Mouse (Mus musculus): ENCODE measurements around the gene Hoxd8. TPM values are rescaled to one million over a fixed set of nuclear protein-coding genes. Genes with fewer than 3 reads are reported as not detected.

The Hoxd8 gene
- total RNA-seq, 2 experiments from 2014 or later, result 39.3 to 49.0 TPM

DNA sequence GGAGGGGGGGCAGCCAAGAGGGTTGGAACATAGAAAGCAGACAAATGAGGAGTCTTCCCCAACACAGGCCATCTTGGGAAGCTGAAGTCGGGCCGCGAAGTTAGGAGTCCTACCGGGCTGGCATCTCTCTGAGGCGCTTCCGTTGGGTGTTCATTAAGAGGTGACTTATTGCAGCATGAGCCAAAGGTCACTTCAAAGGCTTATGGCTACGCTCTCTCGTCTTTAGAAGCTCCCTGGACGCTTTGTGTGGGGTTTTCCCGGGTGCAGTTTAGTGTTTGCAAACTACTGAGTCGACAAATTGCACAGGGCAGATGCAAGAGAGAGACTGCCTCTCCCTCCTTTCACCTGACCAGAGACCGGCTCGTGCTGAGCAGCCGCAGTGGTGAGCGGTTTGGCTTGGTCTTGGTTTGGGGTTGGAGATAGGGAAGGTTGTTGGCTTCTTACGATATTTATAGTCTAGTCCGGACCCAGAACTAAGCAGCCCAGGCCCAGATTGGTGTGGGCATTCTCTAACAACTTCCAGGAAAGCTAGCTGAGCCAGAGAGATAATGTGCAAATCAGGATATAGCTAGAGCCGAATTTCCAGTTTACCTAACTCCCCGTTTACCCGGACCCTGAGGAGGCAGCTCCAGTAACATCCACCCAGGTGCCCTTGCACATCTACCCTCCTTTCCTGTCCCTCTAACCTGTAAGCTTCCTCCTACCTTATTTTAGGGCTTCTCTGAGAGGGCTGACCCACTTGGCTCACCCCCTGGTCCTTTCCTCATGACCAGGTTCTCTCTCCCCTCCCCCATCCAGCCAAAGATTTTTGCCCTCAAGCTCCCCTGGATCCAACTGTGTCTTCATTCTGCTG lies 34.4 kb downstream of the Hoxd8 start:
- H3K27ac ChIP-seq, result no peak overlapping the region
- intact Hi-C loops (cut with DNase I), result no loop called here
- no peak overlapping the region for H3K4me3 ChIP-seq
- no peak for TF ChIP-seq CTCF (IDR thresholded peaks at IDR 0.05)
- DNase-seq, result no peak

DNA sequence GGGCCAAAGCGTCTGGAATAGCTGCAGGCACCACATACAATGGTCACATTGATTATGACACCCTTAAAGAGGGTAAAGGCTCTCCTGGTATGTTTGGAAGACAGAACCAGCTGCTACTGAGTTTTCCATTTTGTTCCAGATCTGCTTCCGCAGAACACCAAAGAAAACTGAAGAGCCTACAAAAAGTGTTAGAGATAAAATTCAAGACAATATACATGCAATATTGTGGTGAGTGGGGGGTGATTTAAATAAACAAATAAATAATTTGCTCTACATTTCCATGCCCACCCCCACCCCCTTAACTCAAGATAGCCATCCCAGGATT lies 35.0 kb downstream of the Hoxd8 start:
- intact Hi-C loops (cut with DNase I), result no loop called here
- Histone ChIP-seq H3K4me3 (no peak overlapping the region), H3K27ac (no peak overlapping the region)
- no peak for DNase-seq
- TF ChIP-seq CTCF (IDR thresholded peaks at IDR 0.05), result no peak

DNA sequence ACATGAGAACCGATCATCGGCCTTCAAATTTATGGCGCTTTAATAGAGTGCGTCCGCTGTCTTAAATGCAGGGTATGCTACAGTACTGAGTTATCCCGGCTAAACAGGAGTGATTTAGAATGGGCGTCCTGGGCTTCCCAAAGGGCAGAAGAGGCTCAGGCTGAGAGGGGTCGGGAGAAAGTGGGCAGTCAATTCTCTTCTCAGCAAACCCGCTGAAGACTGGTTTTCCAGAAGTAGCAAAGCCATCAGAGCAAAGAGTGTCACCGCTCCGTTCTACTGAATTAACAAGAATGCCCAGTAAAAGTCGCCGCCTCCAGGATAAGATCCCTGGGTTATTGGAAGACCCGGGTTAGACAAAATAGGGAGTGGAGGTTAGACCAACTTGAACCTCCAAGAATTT lies 35.5 kb downstream of the Hoxd8 start:
- no peak for DNase-seq
- no peak overlapping the region; the same call in 1 of the 2 replicates for H3K27ac ChIP-seq
- intact Hi-C loops (cut with DNase I), result no loop called here
- TF ChIP-seq CTCF (IDR thresholded peaks at IDR 0.05), result no peak
- peak overlapping the region; percentile 68 for H3K4me3 ChIP-seq

DNA sequence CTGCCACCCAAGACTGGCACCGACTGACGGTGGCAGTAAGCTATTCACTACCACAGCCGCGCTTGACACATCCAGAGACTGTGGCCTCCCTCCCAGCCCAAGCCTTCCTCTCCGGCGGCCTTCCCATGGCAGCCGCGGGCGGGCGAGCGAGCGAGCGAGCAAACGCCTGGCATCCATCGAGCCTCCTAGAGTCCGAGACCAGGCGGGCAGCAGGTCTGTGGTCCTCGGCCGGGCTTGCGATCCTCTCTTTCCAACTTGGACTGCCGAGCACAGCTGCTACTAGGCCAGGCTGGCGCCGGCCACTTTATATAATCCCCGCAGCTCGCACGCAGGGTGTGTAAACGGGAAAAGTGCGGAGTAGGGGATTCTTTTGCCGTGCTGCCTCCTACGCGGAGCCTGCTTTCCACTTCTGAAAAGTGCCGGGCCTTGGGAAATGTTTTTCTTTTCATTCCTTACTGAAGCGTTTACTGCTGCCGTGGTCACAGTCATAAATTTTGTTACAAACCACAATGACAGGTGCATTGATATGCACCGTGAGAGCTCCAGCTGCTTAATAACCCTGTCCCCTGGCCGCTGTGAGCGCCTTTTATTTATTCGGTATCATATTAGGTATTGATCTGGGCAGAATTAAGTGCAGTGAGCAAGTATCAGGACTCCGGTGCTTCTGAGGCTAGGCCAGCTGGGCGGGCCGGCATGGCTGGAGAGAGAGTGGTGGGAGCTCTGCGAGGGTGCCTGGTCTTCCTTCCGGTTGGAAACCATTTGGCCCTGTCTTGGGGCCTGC lies 36.1 kb downstream of the Hoxd8 start:
- DNase-seq, result peak; percentile 56
- Histone ChIP-seq H3K27ac (peak overlapping the region; percentile 38; the same call in 1 of the 2 replicates), H3K4me3 (peak overlapping the region; percentile 68)
- intact Hi-C loops (cut with DNase I), result no loop called here
- no peak for TF ChIP-seq CTCF (IDR thresholded peaks at IDR 0.05)

DNA sequence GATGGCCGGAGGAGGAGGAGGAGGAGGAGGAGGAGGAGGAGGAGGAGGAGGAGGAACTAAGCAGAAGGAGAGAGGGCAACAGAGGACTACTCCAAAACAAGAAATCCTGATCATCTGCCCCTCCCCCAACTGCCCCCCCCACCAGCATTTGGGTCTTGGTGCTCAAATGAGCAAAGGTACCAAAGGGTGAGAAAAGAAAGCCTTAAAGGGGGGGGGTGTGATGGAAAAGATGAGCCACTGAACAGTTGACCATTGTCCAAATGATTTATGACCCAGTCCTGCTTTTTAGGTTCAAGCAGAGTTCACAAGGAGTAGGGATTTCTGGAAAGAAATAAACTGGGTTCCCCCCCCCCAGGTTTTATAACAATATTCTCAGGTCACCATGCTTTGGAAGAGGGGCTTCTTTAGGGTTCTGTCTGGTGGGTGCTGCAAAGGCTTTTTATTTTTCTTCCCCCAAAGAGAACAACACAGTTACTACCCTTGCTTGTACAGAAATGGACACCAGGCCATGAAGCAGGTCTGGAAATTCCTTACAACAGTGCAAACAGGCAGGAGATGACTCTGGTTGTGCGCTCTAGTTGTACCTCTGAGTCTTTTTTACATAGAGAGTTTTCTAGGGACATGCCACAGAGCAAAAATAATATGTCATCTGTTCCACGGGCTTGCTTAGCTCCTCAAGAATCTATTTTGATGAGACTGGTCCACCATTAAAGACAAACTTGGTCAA lies 37.0 kb downstream of the Hoxd8 start:
- Histone ChIP-seq H3K4me3 (no peak overlapping the region), H3K27ac (no peak overlapping the region)
- no peak for TF ChIP-seq CTCF (IDR thresholded peaks at IDR 0.05)
- no peak for DNase-seq
- intact Hi-C loops (cut with DNase I), result no loop called here

DNA sequence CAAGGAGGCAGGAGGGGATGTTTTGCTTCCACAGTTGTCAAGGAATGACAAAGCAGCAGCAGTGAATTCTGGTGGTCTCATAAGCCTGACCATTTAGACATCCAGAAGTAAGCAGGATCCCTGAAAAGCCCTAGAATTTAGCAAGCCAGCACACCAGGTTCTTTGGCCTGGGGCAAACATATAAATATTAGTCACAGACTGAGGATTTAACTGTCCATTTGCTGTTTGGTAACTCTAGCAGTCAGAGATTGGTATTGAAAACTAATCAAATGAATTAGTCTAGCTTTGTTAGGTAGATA lies 37.5 kb downstream of the Hoxd8 start:
- Histone ChIP-seq H3K27ac (no peak overlapping the region), H3K4me3 (no peak overlapping the region)
- intact Hi-C loops (cut with DNase I), result no loop called here
- DNase-seq, result no peak
- TF ChIP-seq CTCF (IDR thresholded peaks at IDR 0.05), result no peak

DNA sequence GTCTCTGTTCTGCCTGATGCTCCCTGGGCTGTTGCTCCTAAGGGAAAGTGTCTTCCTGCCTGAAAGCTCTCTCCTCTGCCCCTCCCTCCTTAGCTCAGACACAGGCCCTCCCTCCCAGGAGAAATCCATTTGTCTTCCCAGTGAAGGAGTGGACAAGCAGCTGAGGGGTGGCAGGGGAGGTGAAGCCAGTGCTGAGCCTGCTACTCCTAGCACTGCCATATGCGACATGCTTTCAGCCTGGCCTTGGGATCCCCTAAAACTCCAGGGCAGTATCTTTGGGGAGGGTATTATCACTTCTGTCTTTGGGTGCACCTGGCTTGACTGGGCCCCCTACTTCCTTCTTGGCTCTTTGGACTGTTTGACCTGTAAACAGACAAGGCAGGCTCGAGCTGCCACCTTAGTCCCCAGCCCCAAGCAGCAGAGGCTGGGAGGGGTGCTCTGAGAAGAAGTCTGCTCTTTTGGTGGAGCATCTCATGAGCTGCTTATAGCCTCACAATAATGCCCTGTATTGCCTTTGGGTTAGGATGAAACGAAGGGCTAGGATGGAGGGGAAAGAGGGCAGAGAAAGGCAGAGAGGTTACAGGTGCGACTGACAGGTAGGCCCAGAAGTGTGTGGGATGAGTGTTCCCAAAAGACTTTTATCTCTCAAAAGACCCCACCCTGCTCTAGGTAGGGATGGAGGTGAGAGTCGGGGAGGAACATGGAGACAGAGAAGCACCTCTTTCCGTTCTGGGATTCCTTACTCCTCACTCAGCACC lies 41.3 kb downstream of the Hoxd8 start:
- TF ChIP-seq CTCF (IDR thresholded peaks at IDR 0.05), result no peak
- no peak for DNase-seq

DNA sequence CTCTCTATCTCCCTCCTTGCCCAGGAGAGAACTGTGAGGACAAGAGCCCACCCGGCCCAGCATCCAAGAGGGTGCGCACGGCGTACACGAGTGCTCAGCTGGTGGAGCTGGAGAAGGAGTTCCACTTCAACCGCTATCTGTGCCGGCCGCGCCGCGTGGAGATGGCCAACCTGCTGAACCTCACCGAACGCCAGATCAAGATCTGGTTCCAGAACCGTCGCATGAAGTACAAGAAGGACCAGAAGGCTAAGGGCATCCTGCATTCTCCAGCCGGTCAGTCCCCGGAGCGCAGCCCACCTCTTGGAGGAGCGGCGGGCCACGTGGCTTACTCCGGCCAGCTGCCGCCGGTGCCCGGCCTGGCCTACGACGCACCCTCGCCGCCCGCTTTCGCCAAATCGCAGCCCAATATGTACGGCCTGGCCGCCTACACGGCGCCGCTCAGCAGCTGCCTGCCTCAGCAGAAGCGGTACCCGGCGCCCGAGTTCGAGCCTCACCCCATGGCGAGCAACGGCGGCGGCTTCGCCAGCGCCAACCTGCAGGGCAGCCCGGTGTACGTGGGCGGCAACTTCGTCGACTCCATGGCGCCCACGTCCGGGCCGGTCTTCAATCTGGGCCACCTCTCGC lies 42.0 kb downstream of the Hoxd8 start:
- no peak for TF ChIP-seq CTCF (IDR thresholded peaks at IDR 0.05)
- intact Hi-C loops (cut with DNase I), result no loop called here
- Histone ChIP-seq H3K27ac (no peak overlapping the region), H3K4me3 (peak overlapping the region; percentile 24; the same call in 1 of the 2 replicates)
- no peak for DNase-seq

More for the DNA sequence above, 41.3 kb downstream of the Hoxd8 start:
- no peak overlapping the region for H3K4me3 ChIP-seq
- no peak overlapping the region for H3K27ac ChIP-seq
- intact Hi-C loops (cut with DNase I), result no loop called here

DNA sequence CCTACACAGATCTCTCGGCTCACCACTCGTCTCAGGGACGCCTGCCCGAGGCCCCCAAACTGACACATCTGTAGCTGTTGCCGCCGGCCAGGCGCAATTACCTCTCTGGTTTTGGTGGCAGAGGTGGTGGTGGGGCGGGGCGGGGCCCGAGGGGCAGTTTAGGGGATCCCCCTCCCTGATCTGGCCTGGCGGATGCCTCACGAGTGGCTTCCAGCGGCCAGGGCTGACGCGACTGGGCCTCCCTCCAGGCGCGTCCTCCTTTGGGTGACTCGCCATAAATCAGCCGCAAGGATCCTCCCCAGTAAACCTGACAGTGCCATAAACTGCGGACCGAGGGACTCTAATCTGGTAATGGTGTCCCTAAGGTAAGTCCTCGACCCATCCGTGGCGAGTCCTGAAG lies 42.6 kb downstream of the Hoxd8 start:
- H3K4me3 ChIP-seq, result no peak overlapping the region
- intact Hi-C loops (cut with DNase I), result no loop called here
- no peak for TF ChIP-seq CTCF (IDR thresholded peaks at IDR 0.05)
- no peak overlapping the region for H3K27ac ChIP-seq
- no peak for DNase-seq

DNA sequence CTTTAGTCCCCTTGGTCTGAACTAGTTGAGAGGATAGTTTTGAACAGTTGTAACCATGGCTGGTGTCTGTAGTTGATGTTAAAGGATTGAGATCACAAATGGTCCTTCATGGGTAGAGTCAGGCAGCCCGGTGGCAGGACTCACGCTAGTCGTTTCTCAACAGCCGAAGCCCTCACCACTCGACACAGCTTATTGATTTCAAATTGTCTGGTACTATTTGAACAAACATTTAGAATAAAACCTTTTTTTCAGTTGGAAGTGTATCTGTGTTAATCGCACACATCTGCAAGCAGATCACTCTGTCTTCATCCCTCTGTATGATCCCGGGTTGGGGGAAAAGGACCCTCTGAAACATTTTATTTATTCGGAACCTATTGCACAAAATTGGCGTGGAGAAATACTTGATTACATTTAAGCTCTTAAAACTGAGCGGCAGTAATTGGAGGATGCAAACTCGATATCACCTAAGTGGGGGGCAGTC lies 43.3 kb downstream of the Hoxd8 start:
- intact Hi-C loops (cut with DNase I), result no loop called here
- DNase-seq, result no peak
- Histone ChIP-seq H3K27ac (no peak overlapping the region), H3K4me3 (no peak overlapping the region)
- no peak for TF ChIP-seq CTCF (IDR thresholded peaks at IDR 0.05)

DNA sequence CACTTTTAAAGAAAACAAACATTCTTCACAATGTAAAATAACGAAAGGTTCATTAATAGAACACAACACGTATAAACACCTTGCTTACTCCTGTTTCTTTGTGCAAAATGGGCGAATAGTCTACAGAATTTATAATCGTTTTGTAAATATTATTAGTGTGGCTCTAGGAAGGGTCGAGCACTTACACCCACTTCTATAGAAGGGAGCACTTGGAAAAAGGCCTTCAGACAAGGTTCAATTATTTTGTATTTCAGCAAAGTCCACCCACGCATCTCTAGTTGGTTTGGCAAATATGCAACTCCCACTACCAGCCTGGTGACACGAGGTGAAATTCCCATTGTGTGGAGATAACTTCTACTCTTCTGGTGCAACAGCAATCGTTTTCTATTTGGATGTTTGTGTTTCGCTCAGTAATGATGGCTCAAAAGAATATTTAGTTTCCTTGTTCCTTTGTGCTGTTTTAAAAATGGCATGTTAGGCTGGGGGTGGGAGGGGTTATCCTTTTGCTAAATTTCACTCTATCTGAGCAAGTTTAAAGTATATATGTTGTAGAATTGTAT lies 44.1 kb downstream of the Hoxd8 start:
- Histone ChIP-seq H3K4me3 (no peak overlapping the region), H3K27ac (no peak overlapping the region)
- intact Hi-C loops (cut with DNase I), result no loop called here
- TF ChIP-seq CTCF (IDR thresholded peaks at IDR 0.05), result no peak
- no peak for DNase-seq

Data from gastrocnemius, adult 2 months (tissue).